Comparison of ENCODE assay signal across 25 mouse cellular contexts in the genomic region with DNA sequence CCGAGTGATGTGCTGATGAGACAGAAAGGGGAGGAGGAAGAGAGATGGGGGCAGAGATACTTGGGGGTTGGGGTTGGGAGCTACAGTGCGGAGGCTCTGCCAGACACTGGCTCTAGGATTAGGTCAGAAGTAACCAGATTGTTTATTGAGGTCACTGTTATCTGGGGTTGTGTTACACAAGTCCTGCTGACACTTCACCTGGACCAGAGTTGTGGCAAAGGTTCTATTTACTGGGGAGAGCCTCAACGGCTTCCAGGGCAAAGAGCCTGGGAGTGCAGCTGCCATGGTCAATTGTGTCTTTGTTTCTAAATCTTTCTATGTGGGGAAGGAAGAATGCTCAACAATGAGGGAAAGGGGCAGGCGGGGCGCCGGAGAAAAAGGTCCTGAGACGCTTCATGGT.
DNase-seq lines count a peak whose midpoint lies in the region; ATAC-seq and TF ChIP-seq lines count a peak whose summit lies in the region.
"Had no signal": no experiment of that assay in that cellular context is flagged by ENCODE, and none has a peak within 500 bp of the region (broad histone marks: within the 10 kb centered on the region; RNA-seq: fewer than 3 reads in every experiment).

No protein-coding gene starts in this region.

- intact Hi-C loops in left cerebral cortex, postnatal 14 days (cut with DNase I): no loop called here

- no peak for TF ChIP-seq CTCF in liver, postnatal 0 days (IDR thresholded peaks at IDR 0.05; ENCODE audit: low read depth)

- TF ChIP-seq EP300 in liver, postnatal 0 days (IDR thresholded peaks at IDR 0.05; ENCODE audit: low read depth): peak; percentile 75

- peaks cover 9% of the 10 kb centered on the region; the same call in 1 of the 2 replicates for H3K4me1 ChIP-seq in liver, embryonic 12.5 days
- peaks cover 9% of the 10 kb centered on the region; the same call in 1 of the 2 replicates for H3K4me1 ChIP-seq in liver, postnatal 0 days (ENCODE audit: insufficient read depth)
- no peaks in the 10 kb centered on the region for H3K4me1 ChIP-seq in kidney, embryonic 14.5 days (ENCODE audit: control insufficient read depth, insufficient read depth, low read length)
- H3K4me1 ChIP-seq in intestine, embryonic 15.5 days (replicated peaks): no peaks in the 10 kb centered on the region
- H3K4me1 ChIP-seq: stomach, embryonic 15.5 days had no signal

- 78% methylated on average over 7 of the region's 7 CpGs for WGBS in liver, embryonic 12.5 days (ENCODE audit: insufficient replicate concordance)
- WGBS in liver, postnatal 0 days (ENCODE audit: insufficient replicate concordance): 65% methylated on average over 7 of the region's 7 CpGs
- 78% methylated on average over 7 of the region's 7 CpGs for WGBS in kidney, embryonic 14.5 days
- 81% methylated on average over 7 of the region's 7 CpGs for WGBS in intestine, embryonic 15.5 days

- H3K36me3 ChIP-seq in liver, embryonic 12.5 days: no peaks in the 10 kb centered on the region
- no peaks in the 10 kb centered on the region for H3K36me3 ChIP-seq in liver, postnatal 0 days (replicated peaks; ENCODE audit: insufficient read depth, low read length)
- H3K36me3 ChIP-seq in kidney, embryonic 14.5 days (ENCODE audit: control insufficient read depth, insufficient read depth, low read length): no peaks in the 10 kb centered on the region
- H3K36me3 ChIP-seq in intestine, embryonic 15.5 days: no peaks in the 10 kb centered on the region
- H3K36me3 ChIP-seq: limb, embryonic 13.5 days; midbrain, embryonic 10.5 days; stomach, embryonic 15.5 days had no signal

- 0 out of 2 replicates have a peak, but pooled peaks cover 6% of the 10 kb centered on the region for H3K9me3 ChIP-seq in liver, embryonic 12.5 days (replicated peaks)
- no peaks in the 10 kb centered on the region for H3K9me3 ChIP-seq in liver, postnatal 0 days (ENCODE audit: low read length)
- no peaks in the 10 kb centered on the region for H3K9me3 ChIP-seq in kidney, embryonic 14.5 days (ENCODE audit: control insufficient read depth, low read length)
- no peaks in the 10 kb centered on the region for H3K9me3 ChIP-seq in intestine, embryonic 15.5 days
- H3K9me3 ChIP-seq: limb, embryonic 13.5 days; stomach, embryonic 15.5 days had no signal

- no peaks in the 10 kb centered on the region for H3K27me3 ChIP-seq in liver, embryonic 12.5 days (replicated peaks)
- no peaks in the 10 kb centered on the region for H3K27me3 ChIP-seq in liver, postnatal 0 days (ENCODE audit: insufficient read depth, low read length)
- no peaks in the 10 kb centered on the region for H3K27me3 ChIP-seq in kidney, embryonic 14.5 days (ENCODE audit: control insufficient read depth, insufficient read depth, low read length)
- H3K27me3 ChIP-seq in intestine, embryonic 15.5 days (replicated peaks): no peaks in the 10 kb centered on the region
- H3K27me3 ChIP-seq: limb, embryonic 13.5 days; stomach, embryonic 15.5 days had no signal

- peak; percentile 59 for ATAC-seq in liver, embryonic 12.5 days
- peak; percentile 94 for ATAC-seq in liver, postnatal 0 days
- ATAC-seq in kidney, embryonic 14.5 days (ENCODE audit: low FRiP score, low TSS enrichment): no peak
- ATAC-seq in intestine, embryonic 15.5 days: no peak; the same call in 1 of the 2 replicates
- ATAC-seq: forebrain, embryonic 14.5 days; hindbrain, postnatal 0 days; intestine, embryonic 16.5 days; midbrain, embryonic 16.5 days had no signal

- H3K9ac ChIP-seq in liver, embryonic 12.5 days: no peak overlapping the region
- no peak overlapping the region for H3K9ac ChIP-seq in liver, postnatal 0 days (replicated peaks)
- no peak overlapping the region for H3K9ac ChIP-seq in kidney, embryonic 14.5 days (ENCODE audit: low read depth, low read length)
- H3K9ac ChIP-seq in intestine, embryonic 15.5 days: no peak overlapping the region
- H3K9ac ChIP-seq: limb, embryonic 13.5 days; lung, embryonic 14.5 days; stomach, embryonic 15.5 days had no signal

- DNase-seq in adrenal gland, postnatal 14 days: peak; percentile 17
- no peak for DNase-seq in adrenal gland, postnatal 4 days (ENCODE audit: low spot score in 2 of 2)
- DNase-seq in Muller cell, postnatal 12 days (ENCODE audit: inconsistent ontology term): peak; percentile 23
- peak; percentile 35 for DNase-seq in liver, postnatal 0 days
- no peak for DNase-seq in left cerebral cortex, postnatal 14 days (ENCODE audit: low spot score in 2 of 2)
- DNase-seq: adrenal gland, postnatal 36 days; cerebellum, adult 8-10 months; cerebellum, postnatal 25 days; gastrocnemius, postnatal 14 days; heart, postnatal 14 days; kidney, adult 8-10 months; kidney, postnatal 10 days; lung, embryonic 14.5 days; lung, postnatal 14 days; thymus, postnatal 14 days had no signal

- H3K4me3 ChIP-seq in liver, embryonic 12.5 days: no peak overlapping the region
- no peak overlapping the region for H3K4me3 ChIP-seq in liver, postnatal 0 days (ENCODE audit: low read depth, low read length)
- H3K4me3 ChIP-seq in kidney, embryonic 14.5 days (ENCODE audit: low read length): no peak overlapping the region
- no peak overlapping the region for H3K4me3 ChIP-seq in intestine, embryonic 15.5 days (replicated peaks)
- H3K4me3 ChIP-seq: limb, embryonic 13.5 days; midbrain, embryonic 10.5 days; stomach, embryonic 15.5 days had no signal

- H3K4me2 ChIP-seq in liver, embryonic 12.5 days: no peak overlapping the region
- H3K4me2 ChIP-seq in liver, postnatal 0 days (ENCODE audit: low read depth, low read length): no peak overlapping the region
- no peak overlapping the region for H3K4me2 ChIP-seq in kidney, embryonic 14.5 days (replicated peaks; ENCODE audit: low read depth, low read length)
- no peak overlapping the region for H3K4me2 ChIP-seq in intestine, embryonic 15.5 days (replicated peaks)
- H3K4me2 ChIP-seq: limb, embryonic 13.5 days; lung, embryonic 14.5 days; stomach, embryonic 15.5 days had no signal

- 0 out of 2 replicates have a peak overlapping the region, but pooled peaks have one; percentile 20 for H3K27ac ChIP-seq in liver, embryonic 12.5 days
- H3K27ac ChIP-seq in liver, postnatal 0 days (ENCODE audit: low read depth): peak overlapping the region; percentile 85
- H3K27ac ChIP-seq in kidney, embryonic 14.5 days (ENCODE audit: low read depth, low read length): no peak overlapping the region
- H3K27ac ChIP-seq in intestine, embryonic 15.5 days: no peak overlapping the region
- H3K27ac ChIP-seq: hindbrain, postnatal 0 days; limb, embryonic 13.5 days; midbrain, embryonic 10.5 days; stomach, embryonic 15.5 days had no signal

Comparison
In these comparisons a context has a peak if more than half of its experiments do, and no peak if none do; other contexts are left out.
1. DNase-seq: peak in adrenal gland, postnatal 14 days (single experiment), Muller cell, postnatal 12 days (single experiment) and liver, postnatal 0 days (single experiment); none in adrenal gland, postnatal 4 days (0 of 2) and left cerebral cortex, postnatal 14 days (0 of 2).
2. ATAC-seq: peak in liver, embryonic 12.5 days (single experiment) and liver, postnatal 0 days (single experiment); none in kidney, embryonic 14.5 days (single experiment) and intestine, embryonic 15.5 days (single experiment).
3. H3K27ac ChIP-seq: peak in liver, embryonic 12.5 days (single experiment) and liver, postnatal 0 days (single experiment); none in kidney, embryonic 14.5 days (single experiment) and intestine, embryonic 15.5 days (single experiment).